ENCODE assay signal across 22 mouse cellular contexts in the genomic region with DNA sequence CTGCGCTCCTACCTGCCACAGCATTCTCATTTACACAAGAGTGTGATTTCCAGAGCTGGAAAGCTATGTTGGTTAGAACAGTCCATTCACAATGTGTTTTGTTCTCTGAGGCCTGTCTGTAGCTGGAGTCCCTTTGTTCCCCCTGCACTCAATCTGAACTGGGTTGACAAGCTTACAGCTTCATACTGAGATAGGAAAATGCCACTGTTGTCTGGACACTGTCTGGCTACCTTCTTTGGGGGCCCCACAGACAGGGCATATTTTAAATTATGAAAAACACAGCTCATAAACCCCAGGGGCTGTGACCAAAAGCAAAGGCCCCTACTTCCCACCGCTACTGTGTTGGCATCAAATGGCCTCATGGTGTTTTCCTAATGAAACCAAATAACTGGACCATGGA.
DNase-seq lines count a peak whose midpoint lies in the region; ATAC-seq and TF ChIP-seq lines count a peak whose summit lies in the region.
"Had no signal": no experiment of that assay in that cellular context is flagged by ENCODE, and none has a peak within 500 bp of the region (broad histone marks: within the 10 kb centered on the region; RNA-seq: fewer than 3 reads in every experiment).

No protein-coding gene starts in this region.

- no peaks in the 10 kb centered on the region for H3K9me3 ChIP-seq in heart, embryonic 11.5 days (replicated peaks; ENCODE audit: control insufficient read depth, low read length)
- H3K9me3 ChIP-seq in hindbrain, embryonic 12.5 days (replicated peaks) = no peaks in the 10 kb centered on the region
- no peaks in the 10 kb centered on the region for H3K9me3 ChIP-seq in hindbrain, embryonic 16.5 days (ENCODE audit: control insufficient read depth, low read length)
- no peaks in the 10 kb centered on the region for H3K9me3 ChIP-seq in neural tube, embryonic 11.5 days (ENCODE audit: control insufficient read depth, low read length)
- H3K9me3 ChIP-seq in intestine, postnatal 0 days (ENCODE audit: control insufficient read depth) = no peaks in the 10 kb centered on the region
- H3K9me3 ChIP-seq: embryonic facial prominence, embryonic 12.5 days; limb, embryonic 10.5 days had no signal

- intact Hi-C loops in gastrocnemius, postnatal 36 days (cut with DNase I) = no loop called here

- H3K36me3 ChIP-seq in heart, embryonic 11.5 days (ENCODE audit: control insufficient read depth, insufficient read depth, low read length) = no peaks in the 10 kb centered on the region
- H3K36me3 ChIP-seq in hindbrain, embryonic 12.5 days = no peaks in the 10 kb centered on the region
- no peaks in the 10 kb centered on the region for H3K36me3 ChIP-seq in hindbrain, embryonic 16.5 days (ENCODE audit: control insufficient read depth, insufficient read depth, low read length)
- H3K36me3 ChIP-seq in neural tube, embryonic 11.5 days (ENCODE audit: control insufficient read depth, insufficient read depth, low read length) = no peaks in the 10 kb centered on the region
- H3K36me3 ChIP-seq in intestine, postnatal 0 days (ENCODE audit: control insufficient read depth, insufficient read depth) = no peaks in the 10 kb centered on the region
- H3K36me3 ChIP-seq: embryonic facial prominence, embryonic 12.5 days; limb, embryonic 10.5 days had no signal

- H3K4me3 ChIP-seq in heart, embryonic 11.5 days (ENCODE audit: low read depth, low read length) = no peak overlapping the region
- no peak overlapping the region for H3K4me3 ChIP-seq in hindbrain, embryonic 12.5 days
- H3K4me3 ChIP-seq in hindbrain, embryonic 16.5 days (ENCODE audit: low read length) = no peak overlapping the region
- no peak overlapping the region for H3K4me3 ChIP-seq in neural tube, embryonic 11.5 days (ENCODE audit: low read depth, low read length)
- no peak overlapping the region for H3K4me3 ChIP-seq in intestine, postnatal 0 days (ENCODE audit: low read depth, low read length)
- H3K4me3 ChIP-seq: embryonic facial prominence, embryonic 12.5 days; erythroblast, embryonic 14.5 days; left cerebral cortex, adult 2 months; limb, embryonic 10.5 days had no signal

- H3K27ac ChIP-seq in heart, embryonic 11.5 days (ENCODE audit: low read depth, low read length) = peak overlapping the region; percentile 50; the same call in 1 of the 2 replicates
- peak overlapping the region; percentile 26 for H3K27ac ChIP-seq in hindbrain, embryonic 12.5 days
- no peak overlapping the region for H3K27ac ChIP-seq in hindbrain, embryonic 16.5 days (ENCODE audit: low read depth, low read length)
- no peak overlapping the region for H3K27ac ChIP-seq in neural tube, embryonic 11.5 days (ENCODE audit: low read depth, low read length)
- no peak overlapping the region for H3K27ac ChIP-seq in intestine, postnatal 0 days (ENCODE audit: low read depth, low read length)
- H3K27ac ChIP-seq: embryonic facial prominence, embryonic 12.5 days; left cerebral cortex, adult 2 months; limb, embryonic 10.5 days had no signal

- no peaks in the 10 kb centered on the region for H3K27me3 ChIP-seq in heart, embryonic 11.5 days (ENCODE audit: control insufficient read depth, insufficient read depth, low read length)
- no peaks in the 10 kb centered on the region for H3K27me3 ChIP-seq in hindbrain, embryonic 12.5 days
- H3K27me3 ChIP-seq in hindbrain, embryonic 16.5 days (replicated peaks; ENCODE audit: control insufficient read depth, insufficient read depth, low read length) = no peaks in the 10 kb centered on the region
- H3K27me3 ChIP-seq in neural tube, embryonic 11.5 days (ENCODE audit: control insufficient read depth, insufficient read depth, low read length) = no peaks in the 10 kb centered on the region
- no peaks in the 10 kb centered on the region for H3K27me3 ChIP-seq in intestine, postnatal 0 days (replicated peaks; ENCODE audit: control insufficient read depth, insufficient read depth, low read length)
- H3K27me3 ChIP-seq: embryonic facial prominence, embryonic 12.5 days had no signal

- no peak for ATAC-seq in heart, embryonic 11.5 days (replicated peaks; ENCODE audit: insufficient number of reproducible peaks, low FRiP score, low TSS enrichment)
- ATAC-seq in hindbrain, embryonic 12.5 days (ENCODE audit: low FRiP score) = no peak
- no peak for ATAC-seq in hindbrain, embryonic 16.5 days
- ATAC-seq in neural tube, embryonic 11.5 days (ENCODE audit: insufficient read depth, low FRiP score, low TSS enrichment) = no peak
- ATAC-seq in intestine, postnatal 0 days = no peak
- ATAC-seq: forebrain, embryonic 16.5 days; liver, postnatal 0 days had no signal

- DNase-seq in heart, adult 9 months (ENCODE audit: low spot score in 2 of 2) = no peak
- peak; percentile 26 for DNase-seq in embryo, embryonic 11 days
- peak; percentile 24 for DNase-seq in neural tube, embryonic 11.5 days (ENCODE audit: low spot score)
- DNase-seq in gastrocnemius, postnatal 36 days = no peak
- DNase-seq: adrenal gland, postnatal 36 days; B cell, adult 2 months; cerebellum, adult 18-20 months; cerebellum, postnatal 36 days; kidney, adult 9 months; kidney, postnatal 25 days; liver, postnatal 0 days; lung, postnatal 10 days; thymus, postnatal 14 days had no signal

- no peak for TF ChIP-seq CTCF in intestine, postnatal 0 days (IDR thresholded peaks at IDR 0.05; ENCODE audit: low read depth)

- no peak overlapping the region for H3K4me2 ChIP-seq in heart, embryonic 11.5 days
- H3K4me2 ChIP-seq in hindbrain, embryonic 12.5 days (replicated peaks) = no peak overlapping the region
- no peak overlapping the region for H3K4me2 ChIP-seq in hindbrain, embryonic 16.5 days (ENCODE audit: low read length)
- H3K4me2 ChIP-seq in neural tube, embryonic 11.5 days (ENCODE audit: low read depth) = no peak overlapping the region
- H3K4me2 ChIP-seq in intestine, postnatal 0 days (replicated peaks; ENCODE audit: low read depth) = no peak overlapping the region
- H3K4me2 ChIP-seq: embryonic facial prominence, embryonic 12.5 days had no signal

- peaks cover 6% of the 10 kb centered on the region; the same call in 1 of the 2 replicates for H3K4me1 ChIP-seq in heart, embryonic 11.5 days (ENCODE audit: control insufficient read depth, insufficient read depth, low read length)
- H3K4me1 ChIP-seq in hindbrain, embryonic 12.5 days = peaks cover 6% of the 10 kb centered on the region; the same call in 1 of the 2 replicates
- no peaks in the 10 kb centered on the region for H3K4me1 ChIP-seq in hindbrain, embryonic 16.5 days (ENCODE audit: control insufficient read depth, insufficient read depth, low read depth, low read length)
- H3K4me1 ChIP-seq in neural tube, embryonic 11.5 days (ENCODE audit: control insufficient read depth, insufficient read depth, low read length) = peaks cover 5% of the 10 kb centered on the region; the same call in 1 of the 2 replicates
- H3K4me1 ChIP-seq in intestine, postnatal 0 days (replicated peaks; ENCODE audit: control insufficient read depth, insufficient read depth, low read length) = no peaks in the 10 kb centered on the region
- H3K4me1 ChIP-seq: embryonic facial prominence, embryonic 12.5 days; limb, embryonic 10.5 days had no signal

- H3K9ac ChIP-seq in heart, embryonic 11.5 days (ENCODE audit: low read depth, low read length) = no peak overlapping the region
- no peak overlapping the region for H3K9ac ChIP-seq in hindbrain, embryonic 12.5 days
- H3K9ac ChIP-seq in hindbrain, embryonic 16.5 days (ENCODE audit: low read depth, low read length) = no peak overlapping the region
- no peak overlapping the region for H3K9ac ChIP-seq in neural tube, embryonic 11.5 days (ENCODE audit: low read length)
- H3K9ac ChIP-seq in intestine, postnatal 0 days (ENCODE audit: low read depth, low read length) = no peak overlapping the region
- H3K9ac ChIP-seq: embryonic facial prominence, embryonic 12.5 days; liver, postnatal 0 days had no signal

- 86% methylated on average over 2 of the region's 2 CpGs for WGBS in heart, embryonic 11.5 days (ENCODE audit: insufficient replicate concordance)
- WGBS in hindbrain, embryonic 12.5 days = 38% methylated on average over 2 of the region's 2 CpGs
- 42% methylated on average over 2 of the region's 2 CpGs for WGBS in hindbrain, embryonic 16.5 days
- WGBS in neural tube, embryonic 11.5 days = 57% methylated on average over 2 of the region's 2 CpGs
- 93% methylated on average over 2 of the region's 2 CpGs for WGBS in intestine, postnatal 0 days

Comparison
In these comparisons a context has a peak if more than half of its experiments do, and no peak if none do; other contexts are left out.
1. H3K27ac ChIP-seq: peak in heart, embryonic 11.5 days (single experiment) and hindbrain, embryonic 12.5 days (single experiment); none in hindbrain, embryonic 16.5 days (single experiment), neural tube, embryonic 11.5 days (single experiment) and intestine, postnatal 0 days (single experiment).
2. DNase-seq: peak in embryo, embryonic 11 days (single experiment) and neural tube, embryonic 11.5 days (single experiment); none in heart, adult 9 months (0 of 2) and gastrocnemius, postnatal 36 days (0 of 2).